Mouse (Mus musculus): ENCODE data around the gene Arl15.

- TF ChIP-seq FLI1 (IDR thresholded peaks at IDR 0.05; ENCODE audit: low read length) (no peak), GATA1 (IDR thresholded peaks at IDR 0.05; ENCODE audit: borderline replicate concordance, low read length) (no peak)
Measured at GRCm38 (mm10) chr13:113950131-113950530, 155.8 kb downstream of the Arl15 start.
